ENCODE assay signal across 20 mouse cellular contexts in genomic region chr14:78274146-78274545, GRCm38 (mm10). TPM values are rescaled to one million over a fixed set of nuclear protein-coding genes. Genes with fewer than 3 reads are reported as not detected.
DNase-seq lines count a peak whose midpoint lies in the region; ATAC-seq and TF ChIP-seq lines count a peak whose summit lies in the region.
"Had no signal": no experiment of that assay in that cellular context is flagged by ENCODE, and none has a peak within 500 bp of the region (broad histone marks: within the 10 kb centered on the region; RNA-seq: fewer than 3 reads in every experiment).

No protein-coding gene starts in this region.

- peak; percentile 84 for ATAC-seq in frontal cortex, adult (ENCODE audit: low TSS enrichment)
- ATAC-seq in hindbrain, embryonic 13.5 days (ENCODE audit: low FRiP score): no peak
- ATAC-seq: forebrain, embryonic 15.5 days had no signal

- peak overlapping the region; percentile 32; the same call in 1 of the 2 replicates for H3K27ac ChIP-seq in left cerebral cortex, adult 2 months
- no peak overlapping the region for H3K27ac ChIP-seq in hindbrain, embryonic 13.5 days
- H3K27ac ChIP-seq: embryonic facial prominence, embryonic 13.5 days; forebrain, embryonic 15.5 days; hindbrain, embryonic 12.5 days; limb, embryonic 10.5 days; stomach, embryonic 15.5 days had no signal

- no peak overlapping the region for H3K4me2 ChIP-seq in hindbrain, embryonic 13.5 days
- H3K4me2 ChIP-seq: embryonic facial prominence, embryonic 13.5 days; forebrain, embryonic 15.5 days; heart, embryonic 11.5 days; hindbrain, embryonic 12.5 days; liver, embryonic 11.5 days; midbrain, embryonic 11.5 days; stomach, embryonic 15.5 days had no signal

- H3K4me3 ChIP-seq in left cerebral cortex, adult 2 months: no peak overlapping the region
- no peak overlapping the region for H3K4me3 ChIP-seq in hindbrain, embryonic 13.5 days
- H3K4me3 ChIP-seq: embryonic facial prominence, embryonic 13.5 days; forebrain, embryonic 15.5 days; hindbrain, embryonic 12.5 days; limb, embryonic 10.5 days; stomach, embryonic 15.5 days had no signal

- H3K27me3 ChIP-seq in hindbrain, embryonic 13.5 days: no peaks in the 10 kb centered on the region
- H3K27me3 ChIP-seq: embryonic facial prominence, embryonic 13.5 days; forebrain, embryonic 15.5 days; hindbrain, embryonic 12.5 days; stomach, embryonic 15.5 days had no signal

- H3K36me3 ChIP-seq in hindbrain, embryonic 13.5 days: no peaks in the 10 kb centered on the region
- H3K36me3 ChIP-seq: embryonic facial prominence, embryonic 13.5 days; forebrain, embryonic 15.5 days; hindbrain, embryonic 12.5 days; limb, embryonic 10.5 days; stomach, embryonic 15.5 days had no signal

- peak; percentile 53 to 73 for DNase-seq in frontal cortex, postnatal 36 days (ENCODE audit: low spot score in 2 of 2)
- peak; percentile 47 to 57 for DNase-seq in left cerebral cortex, adult 2 months (ENCODE audit: extremely low spot score in 1 of 2, low spot score in 2 of 2)
- DNase-seq in right cerebral cortex, postnatal 10 days (ENCODE audit: low spot score in 2 of 2): peak; percentile 60 to 75
- no peak for DNase-seq in kidney, postnatal 4 days
- DNase-seq in thymus, postnatal 14 days: no peak

- no peak overlapping the region for H3K9ac ChIP-seq in hindbrain, embryonic 13.5 days
- H3K9ac ChIP-seq: embryonic facial prominence, embryonic 13.5 days; forebrain, embryonic 15.5 days; hindbrain, embryonic 12.5 days; stomach, embryonic 15.5 days had no signal

- 86% methylated on average over 9 of the region's 9 CpGs for WGBS in hindbrain, embryonic 13.5 days

- intact Hi-C loops in left cerebral cortex, adult 2 months (cut with DNase I): loop anchor here (5.0 kb wide), 1 partner anchor 72 kb away; no protein-coding TSS in a partner anchor

- TF ChIP-seq CTCF in left cerebral cortex, adult 2 months (IDR thresholded peaks at IDR 0.05): no peak

- 0 out of 2 replicates have a peak, but pooled peaks cover 2% of the 10 kb centered on the region for H3K4me1 ChIP-seq in hindbrain, embryonic 13.5 days (replicated peaks)
- H3K4me1 ChIP-seq: forebrain, embryonic 15.5 days; hindbrain, embryonic 12.5 days; limb, embryonic 10.5 days; stomach, embryonic 15.5 days had no signal

- no peaks in the 10 kb centered on the region for H3K9me3 ChIP-seq in hindbrain, embryonic 13.5 days
- H3K9me3 ChIP-seq: embryonic facial prominence, embryonic 13.5 days; forebrain, embryonic 15.5 days; hindbrain, embryonic 12.5 days; limb, embryonic 10.5 days; stomach, embryonic 15.5 days had no signal

RNA-seq across cellular contexts. Expression of gene Tnfsf11, which starts 33.7 kb away (rescaled TPM):
- not detected for total RNA-seq in left cerebral cortex, adult 2 months (2021)
- polyA plus RNA-seq in hindbrain, embryonic 13.5 days (2015; fragmentation: Nextera tagmentation; extraction: Ambion mirVana): not detected in 2 replicates
- total RNA-seq: adrenal gland, adult 2 months; gastrocnemius, adult 18-20 months; gastrocnemius, postnatal 4 days; heart, postnatal 10 days had no signal
- polyA plus RNA-seq: adrenal gland, adult 2 months; forebrain, embryonic 15.5 days; intestine, embryonic 14.5 days had no signal

Comparison
In these comparisons a context has a peak if more than half of its experiments do, and no peak if none do; other contexts are left out.
1. DNase-seq: peak in frontal cortex, postnatal 36 days (2 of 2), left cerebral cortex, adult 2 months (2 of 2) and right cerebral cortex, postnatal 10 days (2 of 2); none in kidney, postnatal 4 days (0 of 2) and thymus, postnatal 14 days (single experiment).